Mouse (Mus musculus) adrenal gland, adult (tissue): ENCODE measurements around the gene Msto1.
"Not testable (repeated sequence)": the region's sequence is repeated elsewhere in the genome, so short reads cannot be mapped to it uniquely, and the experiment has no call there.

Source experiments
- DNase-seq, 2 experiments: peaks; one replicate each; pipeline ENCODE4 v3.0.0; 2022 to 2023; ENCODE audit warnings: low spot score in 1 of 2; ENCODE audit not compliant: inconsistent age in 2 of 2

Gene Msto1

DNA sequence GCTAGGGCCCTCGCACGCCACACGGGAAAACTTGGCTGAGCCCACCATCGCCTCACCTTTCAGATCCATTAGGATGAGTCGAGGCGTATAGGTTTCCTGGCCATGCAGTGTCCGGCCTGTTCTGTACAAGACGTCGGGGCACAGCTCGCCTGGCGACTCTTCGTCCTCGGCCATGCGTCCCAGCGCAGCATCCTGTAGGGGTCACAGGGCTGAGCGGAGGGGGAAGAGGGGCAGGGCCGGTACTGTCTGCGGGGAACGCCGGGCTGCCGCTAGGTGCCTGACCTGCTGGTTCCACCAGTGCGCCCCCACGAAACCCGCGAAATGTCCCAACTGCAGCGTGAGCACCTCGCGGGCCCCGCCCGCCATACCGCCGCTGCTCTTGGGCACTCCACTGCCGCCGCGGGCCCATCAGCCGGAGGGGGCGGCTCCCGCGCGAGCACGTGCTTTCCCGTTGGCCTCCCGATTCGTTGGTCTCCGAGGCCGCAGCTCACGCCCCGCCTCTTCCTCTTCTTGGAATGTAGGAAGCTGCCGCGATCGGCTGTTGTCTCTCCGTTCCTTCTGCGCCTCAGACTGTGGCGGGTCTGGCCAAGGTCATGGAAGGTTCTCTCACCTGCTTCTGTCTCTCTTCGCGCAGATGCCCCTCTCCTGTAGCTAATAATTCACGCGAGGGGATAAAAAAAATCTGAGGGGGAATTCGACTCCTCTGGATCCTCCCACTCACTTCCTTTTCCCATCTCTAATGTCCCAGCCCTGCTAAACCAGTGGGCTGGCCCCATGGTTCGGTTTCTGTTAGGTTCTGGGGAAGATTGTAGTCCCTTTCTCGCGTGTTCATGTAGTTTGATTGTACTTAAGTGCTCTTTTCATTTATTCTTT is at the start of gene Msto1:
Gene Msto1 (minus strand): TSS at position 489 of the 873 bp plus-strand sequence.
- DNase-seq, result peak; percentile 94 to 98

DNA sequence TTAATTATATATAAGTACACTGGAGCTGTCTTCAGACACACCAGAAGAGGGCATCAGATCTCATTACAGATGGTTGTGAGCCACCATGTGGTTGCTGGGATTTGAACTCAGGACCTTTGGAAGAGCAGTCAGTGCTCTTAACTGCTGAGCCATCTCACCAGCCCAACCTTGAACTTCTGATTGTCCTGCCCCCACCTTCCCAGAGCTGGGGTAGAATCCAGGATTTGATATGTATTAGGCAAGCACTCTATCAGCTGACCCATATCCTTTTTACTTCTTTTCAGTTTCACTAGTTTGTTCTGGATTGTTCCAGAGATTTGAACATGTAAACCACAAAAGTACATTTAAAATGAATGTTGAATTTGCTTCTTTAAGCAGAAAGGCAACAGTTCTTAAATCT is 49.4 kb upstream of the Msto1 start:
- DNase-seq, result not testable (repeated sequence)

DNA sequence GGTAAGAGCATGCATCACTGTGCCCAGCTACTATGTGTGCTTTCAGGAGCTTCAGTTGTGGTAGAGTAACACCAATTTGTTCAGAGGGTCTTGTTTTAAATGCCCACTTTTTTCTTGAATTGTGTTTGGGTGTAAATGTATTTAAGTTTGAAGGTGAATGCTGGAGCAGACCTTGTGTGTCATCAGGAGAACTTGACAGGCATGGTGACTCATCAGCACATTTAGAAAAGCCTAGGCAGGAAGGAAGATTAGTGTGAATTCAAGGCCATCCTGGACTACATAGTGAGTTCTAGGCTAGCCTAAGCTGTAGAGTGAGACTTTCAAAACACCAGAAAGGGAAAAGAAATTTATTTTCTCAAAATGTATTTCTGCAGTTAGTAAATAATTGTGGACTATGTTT is 39.9 kb upstream of the Msto1 start:
- DNase-seq, result peak in 1 of 2 experiments; percentile 68

DNA sequence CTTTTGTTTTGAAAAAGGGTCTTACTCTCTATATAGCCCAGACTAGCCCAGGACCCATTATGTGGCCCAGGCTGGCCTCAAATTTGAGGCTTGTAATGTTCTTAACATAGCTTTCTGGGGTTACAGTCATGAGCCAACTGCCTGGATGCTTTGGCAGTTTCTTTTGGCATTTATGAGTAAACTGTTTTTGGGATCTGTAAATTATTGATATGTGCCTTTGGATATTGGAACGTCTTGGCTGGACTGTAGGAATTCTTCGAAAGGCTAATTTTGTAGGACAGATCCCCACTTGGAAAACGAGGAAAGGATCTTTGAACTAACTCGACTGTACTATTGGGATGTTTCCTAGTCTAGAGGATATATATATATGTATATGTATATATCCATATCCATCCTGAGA is 39.4 kb upstream of the Msto1 start:
- no peak for DNase-seq

DNA sequence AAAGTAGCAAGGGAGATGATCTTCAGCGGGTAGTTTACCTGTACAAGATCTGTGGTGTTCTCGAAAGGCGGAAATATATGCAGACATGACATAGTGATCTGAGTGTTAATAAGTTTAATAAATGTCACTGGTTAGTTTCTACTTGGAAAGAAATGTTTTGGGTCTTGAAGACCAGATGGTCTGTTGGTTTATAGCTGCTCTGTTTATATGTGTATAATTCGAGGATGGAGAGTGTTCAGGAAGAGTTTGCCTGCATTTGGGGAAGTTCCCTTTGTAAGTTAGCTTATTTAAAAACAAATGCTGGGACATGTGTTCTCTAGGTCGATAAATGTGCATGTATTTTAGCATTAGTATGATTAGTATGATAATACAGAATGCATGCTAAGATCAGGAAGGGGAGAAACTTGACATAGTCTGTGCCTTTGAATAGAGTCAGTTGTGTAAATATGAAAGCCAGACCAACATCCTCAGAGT is 37.6 kb upstream of the Msto1 start:
- DNase-seq, result no peak

- peak; percentile 85 to 96 for DNase-seq
Observed at GRCm38 (mm10) chr3:88950576-88951326, 37.0 kb upstream of the Msto1 start, which contains the start of the genes Ash1l and Dap3. TSS of gene Ash1l (plus strand) at chr3:88950622. TSS of gene Dap3 (minus strand) at chr3:88951181.

DNA sequence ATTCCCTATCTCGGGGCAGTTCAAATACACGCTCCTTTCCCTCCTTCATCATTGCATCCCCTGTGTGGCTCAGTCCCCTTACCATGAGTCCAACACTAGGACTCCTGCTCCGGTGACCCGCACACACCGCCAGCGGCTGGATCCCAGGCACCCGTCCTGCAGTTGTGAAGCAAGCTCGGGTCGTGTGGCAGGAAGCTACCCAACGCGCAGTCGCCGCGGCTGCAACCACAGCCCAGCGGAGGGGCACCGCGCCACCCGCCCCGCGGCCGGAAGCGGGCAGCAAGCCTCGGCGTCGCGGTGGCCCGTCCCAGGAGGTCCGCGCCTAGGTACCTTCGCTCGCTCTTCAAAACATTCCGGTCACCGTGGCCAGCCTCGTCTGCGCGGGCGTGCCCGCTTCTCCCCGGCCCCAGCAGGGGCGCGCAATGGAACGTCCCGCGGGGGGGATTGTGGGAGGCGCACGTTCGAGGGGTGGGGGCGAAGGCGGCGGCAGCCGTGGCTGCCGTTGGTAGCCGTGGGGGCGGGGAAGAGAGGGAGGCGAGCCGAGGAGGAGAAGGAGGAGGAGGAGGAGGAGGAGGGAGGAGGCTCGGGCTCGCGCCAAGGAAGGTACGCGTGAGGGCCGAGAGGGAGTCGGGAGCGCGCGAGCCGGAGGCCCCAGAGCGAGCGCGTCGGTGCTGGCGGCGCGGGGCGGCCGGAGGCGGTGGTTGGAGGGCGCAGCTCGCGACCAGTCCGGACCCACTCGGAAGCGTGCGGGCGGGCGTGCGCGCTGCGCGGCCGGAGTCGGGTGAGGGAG is 36.2 kb upstream of the Msto1 start:
- DNase-seq, result peak; percentile 94 to 97

GRCm38 (mm10) chr3:88944109-88944508 is 30.3 kb upstream of the Msto1 start:
- DNase-seq, result no peak

- peak; percentile 60 to 83 for DNase-seq
Observed at GRCm38 (mm10) chr3:88942316-88942880, 28.6 kb upstream of the Msto1 start.

DNA sequence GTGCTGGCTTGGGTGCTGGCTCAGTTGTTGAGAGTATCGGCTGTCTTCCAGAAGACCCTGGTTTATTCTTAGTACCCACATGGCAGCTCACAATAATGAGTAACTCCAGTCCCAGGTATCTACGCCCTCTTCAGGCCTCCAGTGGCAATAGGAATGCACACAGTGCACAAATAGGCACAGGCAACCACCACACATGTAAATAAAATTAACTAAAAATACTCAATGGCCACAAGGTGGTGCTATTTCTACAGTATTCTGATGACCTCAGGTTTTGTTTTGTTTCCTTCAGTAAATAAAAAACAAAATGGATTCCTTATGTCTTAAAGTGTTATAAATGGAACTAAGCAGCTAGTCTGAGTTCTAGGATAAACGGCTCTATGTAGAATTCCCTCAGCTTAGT is 25.9 kb upstream of the Msto1 start:
- peak in 1 of 2 experiments; percentile 67 for DNase-seq

- no peak for DNase-seq
Observed at GRCm38 (mm10) chr3:88939071-88939470, 25.3 kb upstream of the Msto1 start.

DNA sequence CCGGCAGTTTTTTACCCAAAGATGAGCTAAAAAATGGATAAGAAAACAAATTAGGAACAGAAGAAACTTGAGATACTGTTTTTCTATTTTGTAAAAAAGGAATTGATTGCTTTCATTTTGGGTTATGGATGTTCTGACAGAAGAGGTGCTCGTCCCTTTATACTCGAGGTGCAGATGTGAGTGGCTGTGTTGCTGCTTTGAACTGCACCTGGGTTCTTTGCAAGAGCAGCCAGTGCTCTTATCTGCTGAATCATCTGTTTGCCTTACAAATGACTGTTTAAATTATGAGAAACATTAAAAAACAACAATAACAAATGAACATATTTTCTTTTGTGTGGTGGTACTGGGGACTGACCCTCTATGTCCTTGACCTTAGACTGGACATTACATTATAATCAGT is 15.7 kb upstream of the Msto1 start:
- DNase-seq, result no peak

GRCm38 (mm10) chr3:88925651-88926050 is 11.9 kb upstream of the Msto1 start:
- no peak for DNase-seq

- peak; percentile 68 to 75 for DNase-seq
Observed at GRCm38 (mm10) chr3:88923989-88924591, 10.3 kb upstream of the Msto1 start.

DNA sequence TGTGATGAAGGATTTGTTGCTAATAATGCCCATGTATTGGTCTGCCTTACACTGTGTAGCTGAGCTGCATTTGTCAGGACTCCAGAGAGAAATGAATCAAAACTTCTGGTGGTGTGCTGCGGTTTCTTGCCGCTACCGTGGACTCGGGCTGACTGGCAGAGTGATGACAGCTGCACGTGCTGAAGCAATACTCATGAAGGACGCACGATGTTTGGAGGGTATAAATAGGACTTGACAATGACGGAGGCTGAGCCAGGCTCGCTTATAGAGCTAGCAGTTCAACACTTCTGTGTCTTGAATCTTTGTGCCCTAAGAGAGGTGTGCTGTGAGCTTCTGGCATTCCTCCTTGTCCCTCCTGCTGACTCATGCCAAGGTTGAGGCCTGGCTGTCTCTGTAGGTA is 7.6 kb upstream of the Msto1 start:
- DNase-seq, result peak in 1 of 2 experiments; percentile 28

- peak in 1 of 2 experiments; percentile 16 for DNase-seq
Observed at GRCm38 (mm10) chr3:88918981-88919380, 5.2 kb upstream of the Msto1 start.

DNA sequence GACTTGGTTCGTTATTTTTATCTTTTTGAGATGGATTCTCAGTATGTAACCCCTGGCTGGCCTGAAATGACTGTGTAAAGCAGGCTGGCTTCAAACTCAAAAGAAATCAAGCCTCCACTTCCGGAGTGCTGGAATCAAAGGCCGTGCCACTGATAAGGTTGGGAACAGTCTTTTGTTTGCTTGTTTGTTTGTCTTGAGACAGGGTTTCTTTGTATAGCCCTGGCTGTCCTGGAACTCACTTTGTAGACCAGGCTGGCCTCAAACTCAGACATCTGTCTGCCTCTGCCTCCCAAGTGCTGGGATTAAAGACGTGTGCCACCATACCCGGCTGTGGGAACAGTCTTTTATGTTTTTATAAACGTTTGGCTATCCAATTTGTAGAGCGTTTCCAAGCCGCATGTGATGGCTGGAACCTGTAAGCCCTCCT is 598 bp upstream of the Msto1 start:
- no peak for DNase-seq

- DNase-seq, result no peak
Observed at GRCm38 (mm10) chr3:88912585-88912984, 1.2 kb downstream of the Msto1 start.

- no peak for DNase-seq
Observed at GRCm38 (mm10) chr3:88906393-88907159, 7.2 kb downstream of the Msto1 start.
